Mouse (Mus musculus): ENCODE results near the gene Crk. TPM values are rescaled to one million over a fixed set of nuclear protein-coding genes. Genes with fewer than 3 reads are reported as not detected.

Gene Crk
- polyA plus RNA-seq, 1 experiment: not detected

- H3K27ac ChIP-seq (ENCODE audit: insufficient read depth, low read depth, low read length): no peak overlapping the region
- WGBS: 34% methylated on average over 6 of the region's 6 CpGs
Observed at GRCm38 (mm10) chr11:75647681-75648211, 31.3 kb upstream of the Crk start.

DNA sequence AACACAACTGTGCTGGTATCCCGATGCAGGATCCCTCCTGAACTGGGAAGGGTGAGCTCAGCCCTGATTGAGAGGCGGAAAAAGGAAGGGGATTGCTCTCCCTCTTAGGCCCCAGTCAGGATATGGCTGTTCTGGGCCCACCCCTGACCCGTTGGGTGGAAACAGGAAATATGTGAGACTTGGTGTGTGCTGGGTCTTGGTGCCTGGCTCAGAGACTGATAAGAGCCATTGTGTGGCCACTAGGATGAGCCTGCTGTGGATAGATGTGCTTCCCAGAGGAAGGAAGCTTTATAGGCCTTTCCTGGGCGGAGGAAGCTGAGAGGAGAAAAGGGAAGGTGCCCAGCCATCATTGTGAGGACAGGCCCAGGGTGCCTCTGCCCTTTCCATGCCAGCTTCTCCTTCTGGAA is 29.9 kb upstream of the Crk start:
- H3K27ac ChIP-seq (ENCODE audit: insufficient read depth, low read depth, low read length): no peak overlapping the region
- TF ChIP-seq CTCF (IDR thresholded peaks at IDR 0.05; ENCODE audit: insufficient read depth, low read depth, low read length): no peak
- TF ChIP-seq POLR2A (IDR thresholded peaks at IDR 0.05; ENCODE audit: insufficient read depth, low read depth, low read length): no peak
- H3K4me3 ChIP-seq (ENCODE audit: insufficient read depth, low read depth, low read length): no peak overlapping the region
- peaks cover 28% of the 10 kb centered on the region for H3K4me1 ChIP-seq (ENCODE audit: control insufficient read depth, insufficient read depth, low read length)
- WGBS: 83% methylated on average over 4 of the region's 4 CpGs

More at GRCm38 (mm10) chr11:75647681-75648211, 31.3 kb upstream of the Crk start:
- H3K4me3 ChIP-seq (ENCODE audit: insufficient read depth, low read depth, low read length): no peak overlapping the region
- peaks cover 19% of the 10 kb centered on the region for H3K4me1 ChIP-seq (ENCODE audit: control insufficient read depth, insufficient read depth, low read length)
- no peak for TF ChIP-seq CTCF (IDR thresholded peaks at IDR 0.05; ENCODE audit: insufficient read depth, low read depth, low read length)
- TF ChIP-seq POLR2A (IDR thresholded peaks at IDR 0.05; ENCODE audit: insufficient read depth, low read depth, low read length): no peak

DNA sequence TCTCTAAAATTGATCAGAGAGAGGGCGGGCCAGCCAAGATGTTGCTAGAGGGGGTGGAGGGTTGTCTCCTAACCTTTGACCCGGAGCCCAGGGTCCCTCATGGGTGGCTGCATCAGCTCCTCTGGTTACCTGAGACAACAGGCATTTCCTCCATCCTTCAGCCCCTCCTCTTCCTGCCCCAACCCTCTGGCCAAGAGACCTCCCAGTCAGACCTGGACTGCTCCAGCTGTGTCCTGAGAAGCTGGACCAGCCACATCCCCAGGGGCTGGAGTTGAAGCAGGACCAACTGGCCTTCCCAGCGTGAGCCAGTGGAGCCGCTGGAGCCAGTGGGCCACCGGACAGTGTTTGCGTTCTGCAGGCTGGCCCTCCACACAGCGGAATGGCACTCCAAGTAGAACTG is 28.7 kb upstream of the Crk start, which contains the start of gene Myo1c:
Gene Myo1c, plus strand, starts transcription at position 194 of the 400 bp plus-strand sequence.
- H3K4me1 ChIP-seq (ENCODE audit: control insufficient read depth, insufficient read depth, low read length): peaks cover 37% of the 10 kb centered on the region
- no peak for TF ChIP-seq POLR2A (IDR thresholded peaks at IDR 0.05; ENCODE audit: insufficient read depth, low read depth, low read length)
- TF ChIP-seq CTCF (IDR thresholded peaks at IDR 0.05; ENCODE audit: insufficient read depth, low read depth, low read length): no peak
- no peak within 1 kb of the TSS for H3K27ac ChIP-seq (ENCODE audit: insufficient read depth, low read depth, low read length)
- H3K4me3 ChIP-seq (ENCODE audit: insufficient read depth, low read depth, low read length): peak within 1 kb of the TSS; percentile 85
- 82% methylated on average over 7 of the region's 7 CpGs for WGBS

DNA sequence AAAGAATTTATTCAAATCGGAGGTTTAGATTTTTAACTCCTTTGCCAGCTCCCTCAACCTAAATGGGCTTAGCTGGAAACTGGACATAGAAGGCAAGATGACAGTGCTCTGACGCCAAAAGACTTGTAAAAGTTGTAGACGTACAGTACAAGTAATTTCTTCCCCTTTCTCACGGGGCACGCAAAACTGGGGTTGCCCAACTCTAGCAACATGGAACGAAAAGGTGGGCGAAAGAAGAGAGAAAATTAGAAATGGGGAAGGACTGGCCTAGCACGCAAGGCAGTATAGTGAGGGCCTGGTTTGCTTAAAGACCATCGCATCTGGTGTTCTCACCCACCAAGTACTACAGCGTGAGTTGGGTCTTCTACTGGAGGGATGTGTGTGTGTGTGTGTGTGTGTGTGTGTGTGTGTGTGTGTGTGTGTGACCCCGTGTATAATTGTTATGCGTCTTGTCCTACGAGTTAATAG is 28.1 kb upstream of the Crk start:
- no peak overlapping the region for H3K27ac ChIP-seq (ENCODE audit: insufficient read depth, low read depth, low read length)

GRCm38 (mm10) chr11:75651426-75652221 is 27.4 kb upstream of the Crk start:
- under 1% methylated on average over 54 of the region's 54 CpGs for WGBS
- Histone ChIP-seq H3K4me3 (ENCODE audit: insufficient read depth, low read depth, low read length) (peak overlapping the region; percentile 85), H3K27ac (ENCODE audit: insufficient read depth, low read depth, low read length) (peak overlapping the region; percentile 92), H3K4me1 (ENCODE audit: control insufficient read depth, insufficient read depth, low read length) (peaks cover 47% of the 10 kb centered on the region)
- TF ChIP-seq CTCF (IDR thresholded peaks at IDR 0.05; ENCODE audit: insufficient read depth, low read depth, low read length) (no peak), POLR2A (IDR thresholded peaks at IDR 0.05; ENCODE audit: insufficient read depth, low read depth, low read length) (peak; percentile 29; the same call in 1 of the 2 replicates)

More for the DNA sequence above, 28.1 kb upstream of the Crk start:
- Histone ChIP-seq H3K4me1 (ENCODE audit: control insufficient read depth, insufficient read depth, low read length) (peaks cover 41% of the 10 kb centered on the region), H3K4me3 (ENCODE audit: insufficient read depth, low read depth, low read length) (peak overlapping the region; percentile 85)
- TF ChIP-seq POLR2A (IDR thresholded peaks at IDR 0.05; ENCODE audit: insufficient read depth, low read depth, low read length): no peak
- no peak for TF ChIP-seq CTCF (IDR thresholded peaks at IDR 0.05; ENCODE audit: insufficient read depth, low read depth, low read length)
- WGBS: 57% methylated on average over 11 of the region's 13 CpGs

GRCm38 (mm10) chr11:75652222-75652941 is 26.7 kb upstream of the Crk start:
- TF ChIP-seq CTCF (IDR thresholded peaks at IDR 0.05; ENCODE audit: insufficient read depth, low read depth, low read length): no peak
- no peak for TF ChIP-seq POLR2A (IDR thresholded peaks at IDR 0.05; ENCODE audit: insufficient read depth, low read depth, low read length)
- WGBS: 35% methylated on average over 20 of the region's 20 CpGs
- Histone ChIP-seq H3K27ac (ENCODE audit: insufficient read depth, low read depth, low read length) (no peak overlapping the region; the same call in 1 of the 2 replicates), H3K4me3 (ENCODE audit: insufficient read depth, low read depth, low read length) (peak overlapping the region; percentile 85), H3K4me1 (ENCODE audit: control insufficient read depth, insufficient read depth, low read length) (peaks cover 50% of the 10 kb centered on the region)

DNA sequence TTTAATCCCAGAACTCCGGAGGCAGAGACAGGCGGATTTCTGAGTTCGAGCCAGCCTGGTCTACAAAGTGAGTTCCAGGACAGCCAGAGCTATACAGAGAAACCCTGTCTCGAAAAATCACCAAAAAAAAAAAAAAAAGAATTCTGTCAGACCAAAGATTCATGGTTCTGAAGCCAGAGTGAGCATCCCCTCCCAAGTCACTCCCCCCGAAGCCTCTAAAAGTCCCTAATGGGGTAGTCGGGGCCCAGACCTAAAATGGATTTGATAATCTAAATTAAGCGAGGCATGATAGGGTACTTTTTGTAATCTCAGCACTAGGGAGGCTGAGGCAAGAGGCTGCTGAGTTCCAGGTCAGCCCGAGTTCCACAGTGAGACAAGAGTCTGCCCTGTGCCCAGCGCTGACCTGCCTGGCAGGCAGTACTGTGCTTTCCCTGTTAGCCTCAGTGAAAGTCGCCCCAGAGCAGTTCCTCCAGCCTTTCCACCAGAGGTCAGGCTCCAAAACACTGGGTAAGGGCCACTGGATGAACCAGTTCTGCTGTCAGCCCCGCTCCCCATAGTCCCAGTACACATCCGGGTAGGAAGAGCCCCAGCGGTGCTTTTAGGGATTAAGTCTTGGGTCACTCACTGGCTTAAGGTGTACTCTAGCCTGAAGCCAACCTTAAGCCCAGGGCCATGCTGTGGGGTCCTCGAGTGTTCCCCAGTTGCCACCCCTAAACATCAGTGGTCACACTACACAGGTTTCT is 25.9 kb upstream of the Crk start:
- TF ChIP-seq POLR2A (IDR thresholded peaks at IDR 0.05; ENCODE audit: insufficient read depth, low read depth, low read length) (no peak), CTCF (IDR thresholded peaks at IDR 0.05; ENCODE audit: insufficient read depth, low read depth, low read length) (no peak)
- peaks cover 50% of the 10 kb centered on the region for H3K4me1 ChIP-seq (ENCODE audit: control insufficient read depth, insufficient read depth, low read length)
- no peak overlapping the region for H3K4me3 ChIP-seq (ENCODE audit: insufficient read depth, low read depth, low read length)
- whole genome bisulfite sequencing: 63% methylated on average over 14 of the region's 14 CpGs
- no peak overlapping the region for H3K27ac ChIP-seq (ENCODE audit: insufficient read depth, low read depth, low read length)

- WGBS: 6% methylated on average over 45 of the region's 45 CpGs
- peaks cover 50% of the 10 kb centered on the region for H3K4me1 ChIP-seq (ENCODE audit: control insufficient read depth, insufficient read depth, low read length)
- TF ChIP-seq POLR2A (IDR thresholded peaks at IDR 0.05; ENCODE audit: insufficient read depth, low read depth, low read length) (no peak), CTCF (IDR thresholded peaks at IDR 0.05; ENCODE audit: insufficient read depth, low read depth, low read length) (no peak)
- H3K4me3 ChIP-seq (ENCODE audit: insufficient read depth, low read depth, low read length): peak overlapping the region; percentile 45
- no peak overlapping the region for H3K27ac ChIP-seq (ENCODE audit: insufficient read depth, low read depth, low read length)
Observed at GRCm38 (mm10) chr11:75653781-75654470, 25.1 kb upstream of the Crk start.

Measured in olfactory bulb, adult 2 months (tissue).